Mouse (Mus musculus): ENCODE measurements around the gene Hmcn2.

Hmcn2 gene

GRCm38 (mm10) chr2:31304801-31305665 lies 9.2 kb upstream of the Hmcn2 start:
- DNase-seq (ENCODE audit: low read depth, low spot score) = no peak

GRCm38 (mm10) chr2:31305684-31306083 lies 8.5 kb upstream of the Hmcn2 start:
- no peak for DNase-seq (ENCODE audit: low read depth, low spot score)

GRCm38 (mm10) chr2:31308257-31308656 lies 6.0 kb upstream of the Hmcn2 start:
- no peak for DNase-seq (ENCODE audit: low read depth, low spot score)

- DNase-seq (ENCODE audit: low read depth, low spot score) = no peak
Measured at GRCm38 (mm10) chr2:31309549-31309948, 4.7 kb upstream of the Hmcn2 start.

- DNase-seq (ENCODE audit: low read depth, low spot score) = no peak
Measured at GRCm38 (mm10) chr2:31318162-31318561, 3.9 kb downstream of the Hmcn2 start.

GRCm38 (mm10) chr2:31319200-31319599 lies 5.0 kb downstream of the Hmcn2 start:
- DNase-seq (ENCODE audit: low read depth, low spot score) = no peak

- DNase-seq (ENCODE audit: low read depth, low spot score) = no peak
Measured at GRCm38 (mm10) chr2:31327186-31327585, 13.0 kb downstream of the Hmcn2 start.

GRCm38 (mm10) chr2:31337706-31338330 lies 23.6 kb downstream of the Hmcn2 start:
- no peak for DNase-seq (ENCODE audit: low read depth, low spot score)

- no peak for DNase-seq (ENCODE audit: low read depth, low spot score)
Measured at GRCm38 (mm10) chr2:31339826-31340225, 25.6 kb downstream of the Hmcn2 start.

- no peak for DNase-seq (ENCODE audit: low read depth, low spot score)
Measured at GRCm38 (mm10) chr2:31341726-31342535, 27.7 kb downstream of the Hmcn2 start.

- no peak for DNase-seq (ENCODE audit: low read depth, low spot score)
Measured at GRCm38 (mm10) chr2:31346096-31346495, 31.9 kb downstream of the Hmcn2 start.

- no peak for DNase-seq (ENCODE audit: low read depth, low spot score)
Measured at GRCm38 (mm10) chr2:31348373-31348772, 34.2 kb downstream of the Hmcn2 start.

- DNase-seq (ENCODE audit: low read depth, low spot score) = no peak
Measured at GRCm38 (mm10) chr2:31348850-31349249, 34.6 kb downstream of the Hmcn2 start.

GRCm38 (mm10) chr2:31356771-31357170 lies 42.6 kb downstream of the Hmcn2 start:
- DNase-seq (ENCODE audit: low read depth, low spot score) = no peak

GRCm38 (mm10) chr2:31359316-31359715 lies 45.1 kb downstream of the Hmcn2 start:
- DNase-seq (ENCODE audit: low read depth, low spot score) = no peak

GRCm38 (mm10) chr2:31367186-31367585 lies 53.0 kb downstream of the Hmcn2 start:
- no peak for DNase-seq (ENCODE audit: low read depth, low spot score)

- no peak for DNase-seq (ENCODE audit: low read depth, low spot score)
Measured at GRCm38 (mm10) chr2:31371396-31371795, 57.2 kb downstream of the Hmcn2 start.

GRCm38 (mm10) chr2:31372186-31372585 lies 58.0 kb downstream of the Hmcn2 start:
- DNase-seq (ENCODE audit: low read depth, low spot score) = no peak

- no peak for DNase-seq (ENCODE audit: low read depth, low spot score)
Measured at GRCm38 (mm10) chr2:31374415-31374814, 60.2 kb downstream of the Hmcn2 start.

- no peak for DNase-seq (ENCODE audit: low read depth, low spot score)
Measured at GRCm38 (mm10) chr2:31376057-31376456, 61.8 kb downstream of the Hmcn2 start.

GRCm38 (mm10) chr2:31377481-31377880 lies 63.3 kb downstream of the Hmcn2 start:
- no peak for DNase-seq (ENCODE audit: low read depth, low spot score)

GRCm38 (mm10) chr2:31381292-31381846 lies 67.2 kb downstream of the Hmcn2 start:
- peak; percentile 30 for DNase-seq (ENCODE audit: low read depth, low spot score)

All from brain, embryonic 18.5 days (tissue).